In the genomic region with DNA sequence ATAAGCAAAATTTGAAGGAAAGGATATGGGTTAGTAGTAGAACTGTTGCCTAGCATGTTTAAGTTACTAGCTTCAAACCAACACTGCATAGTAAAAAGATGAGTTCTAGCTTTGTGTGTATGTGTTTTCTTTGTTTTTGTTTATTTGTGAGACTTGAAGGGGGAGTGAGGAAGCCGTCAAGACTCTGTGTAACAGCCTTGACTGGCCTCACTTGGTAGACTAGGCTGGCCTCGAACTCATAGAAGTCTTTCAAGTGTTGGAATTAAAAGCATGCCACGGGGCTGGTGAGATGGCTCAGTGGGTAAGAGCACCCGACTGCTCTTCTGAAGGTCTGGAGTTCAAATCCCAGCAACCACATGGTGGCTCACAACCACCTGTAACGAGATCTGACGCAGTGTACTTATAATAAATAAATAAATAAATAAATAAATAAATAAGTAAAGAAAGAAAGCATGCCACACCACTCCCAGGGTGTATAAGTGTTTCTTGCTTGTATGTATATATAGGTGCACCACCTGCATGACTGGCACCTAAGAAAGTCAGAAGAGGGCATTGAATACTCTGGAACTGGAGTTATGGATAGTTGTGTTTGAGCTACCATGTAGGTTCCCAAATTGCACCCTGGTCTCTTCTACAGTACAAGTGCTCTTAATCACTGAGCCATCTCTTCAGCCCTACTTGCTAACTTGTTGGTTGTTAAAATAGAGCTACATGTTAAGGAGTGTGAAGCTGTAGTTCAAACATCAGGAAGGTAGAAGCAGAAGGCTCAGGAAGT, we compare ENCODE assay signal across 9 mouse cellular contexts. TPM values are rescaled to one million over a fixed set of nuclear protein-coding genes. Genes with fewer than 3 reads are reported as not detected.
DNase-seq lines count a peak whose midpoint lies in the region; ATAC-seq and TF ChIP-seq lines count a peak whose summit lies in the region.
"Had no signal": no experiment of that assay in that cellular context is flagged by ENCODE, and none has a peak within 500 bp of the region (broad histone marks: within the 10 kb centered on the region; RNA-seq: fewer than 3 reads in every experiment).

No protein-coding gene starts in this region.

- H3K9ac ChIP-seq in lung, embryonic 14.5 days: no peak overlapping the region

- H3K4me2 ChIP-seq in lung, embryonic 14.5 days: no peak overlapping the region

- H3K27me3 ChIP-seq in lung, embryonic 14.5 days (ENCODE audit: insufficient read depth, low read length): no peaks in the 10 kb centered on the region

- H3K27ac ChIP-seq in lung, embryonic 14.5 days (ENCODE audit: low read depth): peak overlapping the region; percentile 67; the same call in 1 of the 2 replicates

- WGBS in lung, embryonic 14.5 days: 35% methylated on average over 6 of the region's 6 CpGs

- no peak for ATAC-seq in CD4-positive, CD25-positive, alpha-beta regulatory T cell, adult 4 months
- no peak for ATAC-seq in lung, embryonic 14.5 days (ENCODE audit: insufficient read depth)

- peak; percentile 48 for DNase-seq in CD4-positive, CD25-positive, alpha-beta regulatory T cell, adult 2 months (ENCODE audit: low read depth, low spot score)
- peak; percentile 26 for DNase-seq in lung, embryonic 14.5 days
- no peak for DNase-seq in lung, postnatal 10 days
- DNase-seq in induced T-regulatory cell, adult 2 months (ENCODE audit: low read depth): peak; percentile 45
- DNase-seq in retina, postnatal 1 day: peak; percentile 94
- no peak for DNase-seq in spleen, postnatal 10 days (ENCODE audit: low spot score in 2 of 2)
- no peak for DNase-seq in cerebellum, postnatal 10 days

- no peaks in the 10 kb centered on the region for H3K36me3 ChIP-seq in lung, embryonic 14.5 days (ENCODE audit: insufficient read depth)

- no peak for TF ChIP-seq CTCF in lung, embryonic 14.5 days (IDR thresholded peaks at IDR 0.05; ENCODE audit: low read depth)

- H3K4me1 ChIP-seq in lung, embryonic 14.5 days (ENCODE audit: insufficient read depth): no peaks in the 10 kb centered on the region

- no peaks in the 10 kb centered on the region for H3K9me3 ChIP-seq in lung, embryonic 14.5 days (ENCODE audit: low read depth, low read length)

- H3K4me3 ChIP-seq in lung, embryonic 14.5 days (ENCODE audit: low read depth, low read length): no peak overlapping the region

RNA-seq across cellular contexts. Expression of a gene that starts 18.9 kb away (rescaled TPM):
- 1 to 10 TPM in 1 of 2 experiments, under 1 TPM in 1; 0.28 to 1.1 TPM for polyA plus RNA-seq in CD4-positive, CD25-positive, alpha-beta regulatory T cell, adult 4 months (2017; shearing (Covaris generic))
- polyA plus RNA-seq in lung, embryonic 14.5 days (2014; fragmentation: Nextera tagmentation; extraction: Ambion mirVana): 0.21 and 0.72 TPM in 2 replicates
- polyA plus RNA-seq: C2C12 had no signal

RNA-seq across cellular contexts. Expression of a gene that starts 19.0 kb away (rescaled TPM):
- polyA plus RNA-seq in CD4-positive, CD25-positive, alpha-beta regulatory T cell, adult 4 months (2017; shearing (Covaris generic)): 1 to 10 TPM; 1.2 to 1.7 TPM
- 9.9 and 11.0 TPM in 2 replicates for polyA plus RNA-seq in lung, embryonic 14.5 days (2014; fragmentation: Nextera tagmentation; extraction: Ambion mirVana)

Comparison
In these comparisons a context has a peak if more than half of its experiments do, and no peak if none do; other contexts are left out.
1. DNase-seq: peak in CD4-positive, CD25-positive, alpha-beta regulatory T cell, adult 2 months (single experiment), lung, embryonic 14.5 days (single experiment), induced T-regulatory cell, adult 2 months (single experiment) and retina, postnatal 1 day (single experiment); none in lung, postnatal 10 days (single experiment), spleen, postnatal 10 days (0 of 2) and cerebellum, postnatal 10 days (0 of 2).